Mouse (Mus musculus) left cerebral cortex, postnatal 14 days (tissue): Measurements from ENCODE around the gene Ric8b. TPM values are rescaled to one million over a fixed set of nuclear protein-coding genes. Genes with fewer than 3 reads are reported as not detected.

Experiments used
- DNase-seq, 2 experiments: peaks; one replicate each; pipeline ENCODE4 v3.0.0; 2021 to 2022; ENCODE audit warnings: low spot score in 2 of 2, mixed read lengths in 1 of 2
- intact Hi-C: fragments of 180-260 bp; cut with DNase I; formaldehyde crosslinking; loops from one replicate; pipeline ENCODE4 v1.15.1; 2025
- total RNA-seq, 2 experiments: library from RNA; stranded (reverse); gene quantifications; 2 replicates each; pipeline ENCODE4 v1.2.3; 2021

Gene Ric8b
- total RNA-seq, 2 experiments from 2014 or later, result 42.7 to 43.8 TPM

DNA sequence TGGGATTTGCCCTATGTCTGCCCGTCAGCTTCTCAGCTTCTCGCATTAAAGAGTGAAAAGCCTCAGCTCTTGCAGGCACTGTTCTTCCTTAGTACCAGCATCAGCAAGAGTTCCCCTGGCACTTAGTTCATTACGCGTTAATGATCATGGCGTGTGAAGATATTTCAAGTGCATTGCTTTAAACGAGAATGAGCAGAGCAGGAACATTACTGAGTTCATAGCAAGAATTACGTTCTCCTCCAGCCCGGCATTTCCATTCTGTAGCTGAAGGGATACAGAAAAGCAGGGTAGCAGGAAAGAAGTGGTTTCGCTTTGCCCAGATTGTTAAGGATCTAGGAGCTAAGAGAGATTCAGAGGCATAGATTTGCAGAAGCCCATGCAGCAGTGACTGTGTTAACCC is 10.5 kb upstream of the Ric8b start:
- intact Hi-C loops, result no loop called here
- DNase-seq, result peak in 1 of 2 experiments; percentile 46

- no peak for DNase-seq
- intact Hi-C loops, result no loop called here
Measured at GRCm38 (mm10) chr10:84908006-84908405, 9.4 kb upstream of the Ric8b start.

DNA sequence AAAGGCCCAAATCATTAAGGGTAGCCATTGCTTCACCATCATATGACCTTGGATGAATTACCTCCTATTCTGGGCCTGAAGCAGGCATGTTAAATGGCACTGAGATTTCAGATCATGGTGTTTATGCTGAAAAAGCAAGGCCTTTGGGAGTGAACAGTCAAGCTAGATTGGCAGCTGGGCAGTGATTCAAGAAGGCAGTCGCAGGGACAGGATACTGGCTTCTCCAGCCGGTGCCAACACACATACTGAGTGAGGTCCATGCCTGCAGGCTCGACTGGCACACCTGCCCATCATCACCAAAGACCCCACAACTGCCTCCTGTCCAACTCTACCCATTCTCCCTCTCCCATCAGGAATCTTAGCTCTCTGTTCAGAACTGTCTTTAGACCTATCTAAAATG is 8.9 kb upstream of the Ric8b start:
- DNase-seq, result no peak
- intact Hi-C loops, result no loop called here

DNA sequence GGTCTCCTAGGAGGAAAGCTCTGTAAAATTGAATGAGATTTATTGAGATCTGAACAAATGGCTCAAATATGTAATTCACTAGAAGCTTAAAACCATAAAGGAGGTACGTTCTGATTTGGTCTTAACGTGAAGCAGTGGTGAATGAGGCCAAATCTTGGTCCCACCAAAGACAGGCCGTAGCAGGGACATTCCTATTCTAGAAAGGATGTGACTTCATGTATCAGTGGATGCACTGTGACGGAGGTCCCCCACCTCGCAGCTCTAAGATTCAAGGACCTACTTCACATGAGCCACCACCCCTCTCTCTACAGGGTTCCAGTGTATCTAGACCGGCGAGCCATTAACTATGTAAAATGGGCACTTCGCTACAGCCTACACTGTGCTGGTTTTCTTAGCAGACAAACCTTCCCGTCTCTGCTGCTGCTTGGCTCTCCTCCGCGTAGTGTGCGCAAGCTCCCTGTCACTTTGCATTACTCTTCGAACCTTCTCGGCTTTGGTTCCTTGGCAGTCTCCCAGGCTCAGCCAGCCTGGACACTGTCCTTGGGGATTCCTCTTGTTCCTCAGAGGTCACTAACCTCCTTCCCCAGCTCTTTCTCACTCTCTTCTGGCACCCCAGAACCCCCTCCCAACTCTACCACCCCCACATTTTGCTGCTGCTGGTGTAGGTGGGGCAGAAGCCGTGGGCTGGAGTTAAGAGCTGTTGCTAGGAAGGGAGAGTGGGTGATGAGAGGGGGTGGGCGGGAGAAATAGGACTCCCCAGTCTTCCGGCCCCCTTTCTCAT is 8.2 kb upstream of the Ric8b start:
- peak in 1 of 2 experiments; percentile 47 for DNase-seq
- intact Hi-C loops, result no loop called here

- no peak for DNase-seq
- intact Hi-C loops, result loop anchor here (10.0 kb wide), 1 partner anchor 135 kb away; no protein-coding TSS in a partner anchor
Measured at GRCm38 (mm10) chr10:84910194-84910593, 7.2 kb upstream of the Ric8b start.

DNA sequence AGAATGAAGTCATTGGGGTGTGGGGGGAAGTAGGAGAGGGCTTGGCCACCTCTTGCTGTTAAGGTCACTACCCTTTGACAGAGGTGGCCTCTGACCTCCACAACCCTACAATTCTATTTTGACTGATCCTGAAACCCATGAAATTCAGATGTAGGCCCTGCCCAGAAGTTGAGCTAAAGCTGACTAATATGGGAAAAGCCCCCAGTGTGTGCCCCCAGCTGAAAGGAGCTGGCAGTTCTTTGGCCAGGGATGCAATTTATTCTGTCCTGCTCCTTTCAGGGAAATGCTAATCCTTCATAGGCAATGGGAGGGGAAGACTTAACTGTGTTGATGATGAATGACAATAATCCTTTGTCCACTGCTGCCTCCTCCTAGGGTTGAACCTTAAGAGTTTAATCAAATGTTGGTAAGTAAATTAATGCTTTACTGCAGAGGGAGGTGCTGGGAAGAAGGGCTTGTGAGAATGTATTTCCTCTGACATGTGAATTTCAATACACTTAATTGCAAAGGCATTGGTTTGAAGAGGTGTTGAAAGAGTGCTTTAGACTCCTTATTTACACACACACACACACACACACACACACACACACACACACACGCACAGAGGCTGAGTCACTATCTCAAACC is 6.5 kb upstream of the Ric8b start:
- DNase-seq, result no peak
- intact Hi-C loops, result loop anchor here (10.0 kb wide), 1 partner anchor 134 kb away; no protein-coding TSS in a partner anchor

DNA sequence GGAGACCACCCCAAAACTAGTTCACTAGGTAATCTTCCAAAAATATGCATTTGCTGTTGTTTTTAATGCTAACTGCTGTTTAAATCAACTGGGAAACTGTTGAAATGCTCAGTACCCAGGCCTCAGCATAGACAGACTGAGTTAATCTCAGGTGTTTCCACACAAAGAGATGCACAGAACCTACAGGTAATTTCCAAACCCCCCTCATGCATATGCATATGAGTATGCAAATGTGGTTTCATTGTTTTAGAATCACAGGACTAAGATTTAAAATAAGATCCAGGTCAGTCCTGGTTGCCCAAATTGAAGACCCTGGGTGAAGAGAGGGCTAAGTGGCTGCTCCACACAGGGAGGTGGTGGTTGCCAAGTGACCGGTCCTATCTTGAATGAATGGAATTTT is 4.3 kb upstream of the Ric8b start:
- DNase-seq, result no peak
- intact Hi-C loops, result loop anchor here (10.0 kb wide), 1 partner anchor 132 kb away; no protein-coding TSS in a partner anchor

DNA sequence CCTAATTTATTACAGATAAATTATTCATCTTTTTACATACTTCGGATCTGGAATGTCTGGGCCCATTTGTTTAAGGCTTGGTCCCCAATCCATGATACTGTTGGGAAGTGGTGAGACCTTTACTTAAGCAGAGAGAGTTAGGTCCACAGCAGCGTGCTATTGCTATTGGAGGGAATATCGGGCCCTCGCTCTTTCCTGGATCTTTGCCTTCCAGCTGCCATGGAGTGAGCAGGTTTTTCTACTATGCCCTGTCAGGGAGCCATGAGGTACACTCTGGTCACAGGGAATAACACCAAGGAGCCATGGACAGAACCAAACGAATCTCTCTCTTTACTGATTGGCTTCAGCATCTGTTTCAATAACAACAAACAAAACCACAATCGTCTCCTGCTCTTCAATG is 1.9 kb upstream of the Ric8b start:
- intact Hi-C loops, result loop anchor here (5.0 to 10.0 kb wide), 2 partner anchors 129 to 273 kb away; no protein-coding TSS in a partner anchor

GRCm38 (mm10) chr10:84917731-84918095 is 297 bp downstream of the Ric8b start:
- intact Hi-C loops, result loop anchor here (5.0 to 10.0 kb wide), 2 partner anchors 127 to 275 kb away; no protein-coding TSS in a partner anchor
- DNase-seq, result no peak

More for the DNA sequence above, 1.9 kb upstream of the Ric8b start:
- DNase-seq, result no peak

- no peak for DNase-seq
- intact Hi-C loops, result no loop called here
Measured at GRCm38 (mm10) chr10:84926336-84926735, 8.9 kb downstream of the Ric8b start.

GRCm38 (mm10) chr10:84926885-84927284 is 9.5 kb downstream of the Ric8b start:
- intact Hi-C loops, result no loop called here
- no peak for DNase-seq

DNA sequence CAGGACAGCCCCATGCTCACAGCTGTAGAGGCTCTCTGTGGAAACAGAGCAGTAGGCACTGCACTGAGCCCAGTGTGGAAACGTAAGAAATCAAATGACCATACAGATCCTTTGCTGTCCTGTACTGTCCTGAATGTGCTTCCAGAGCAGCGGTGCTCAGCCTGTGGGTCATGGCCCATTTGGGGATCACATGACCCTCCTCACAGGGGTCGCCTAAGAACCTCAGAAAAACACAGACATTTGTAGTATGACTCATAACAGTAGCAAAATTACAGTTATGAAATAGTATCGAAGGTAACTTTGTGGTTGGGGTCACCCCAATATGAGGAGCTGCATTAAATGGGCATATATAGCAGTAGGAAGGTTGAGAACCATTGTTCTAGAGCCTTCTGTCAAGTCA is 11.0 kb downstream of the Ric8b start:
- DNase-seq, result no peak
- intact Hi-C loops, result no loop called here

DNA sequence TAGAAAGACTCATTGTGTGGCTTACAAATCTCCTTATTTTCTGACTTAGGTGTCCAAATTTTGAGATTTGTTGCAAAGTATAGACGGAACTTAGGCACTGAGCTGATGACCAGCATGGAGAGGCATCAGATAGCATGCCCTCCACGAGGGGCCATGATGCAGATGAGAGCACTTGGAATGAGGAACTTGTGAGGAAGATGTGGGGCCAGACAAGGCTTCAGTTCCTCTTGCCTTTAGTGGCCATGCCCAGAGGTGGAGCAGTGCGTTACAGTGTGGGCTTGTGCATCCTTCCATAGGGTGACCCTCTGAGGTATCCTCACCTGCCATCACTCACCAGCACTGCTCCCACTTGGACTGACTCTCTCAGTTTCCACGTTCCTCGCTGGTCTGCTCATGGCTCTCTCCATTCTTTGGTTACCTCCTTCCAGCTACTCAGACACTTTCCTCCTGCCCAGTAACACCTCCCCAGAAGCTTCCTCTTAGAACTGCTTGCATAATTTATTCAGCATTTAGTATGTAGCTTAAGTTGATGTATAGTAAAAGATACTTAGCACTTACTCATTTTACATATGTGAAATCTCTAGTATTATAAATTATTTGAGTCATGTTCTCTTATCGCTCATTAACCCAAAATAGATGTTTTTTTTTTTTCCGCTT is 18.3 kb downstream of the Ric8b start:
- intact Hi-C loops, result no loop called here
- no peak for DNase-seq

GRCm38 (mm10) chr10:84936832-84937515 is 19.6 kb downstream of the Ric8b start:
- no peak for DNase-seq
- intact Hi-C loops, result no loop called here

GRCm38 (mm10) chr10:84938094-84938820 is 20.8 kb downstream of the Ric8b start:
- DNase-seq, result no peak
- intact Hi-C loops, result no loop called here

- no peak for DNase-seq
- intact Hi-C loops, result no loop called here
Measured at GRCm38 (mm10) chr10:84938886-84939285, 21.5 kb downstream of the Ric8b start.

GRCm38 (mm10) chr10:84940356-84940755 is 22.9 kb downstream of the Ric8b start:
- intact Hi-C loops, result no loop called here

DNA sequence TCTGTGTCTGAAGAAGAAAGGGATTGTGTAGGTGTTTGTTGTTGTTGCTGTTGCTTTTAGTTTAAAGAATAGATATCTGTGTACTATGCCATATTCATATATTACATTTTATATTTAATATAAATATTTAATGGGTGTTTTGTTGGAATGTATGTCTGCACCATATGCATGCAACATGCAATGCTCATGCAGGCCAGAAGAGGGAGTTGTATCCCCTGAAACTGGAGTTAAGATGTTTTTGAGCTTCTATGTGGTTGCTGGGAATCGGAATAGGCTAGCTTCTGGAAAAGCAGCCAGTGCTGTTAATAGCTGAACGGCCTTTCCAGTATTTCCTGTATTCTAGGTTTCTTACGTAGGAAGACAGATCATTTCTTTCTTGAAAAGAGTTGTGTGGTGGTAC is 28.3 kb downstream of the Ric8b start:
- DNase-seq, result no peak
- intact Hi-C loops, result no loop called here

More at GRCm38 (mm10) chr10:84940356-84940755, 22.9 kb downstream of the Ric8b start:
- no peak for DNase-seq
